Mouse (Mus musculus): Measurements from ENCODE around the gene Gpx5.

The Gpx5 gene

GRCm38 (mm10) chr13:21279076-21279475 is 13.5 kb downstream of the Gpx5 start:
- peaks cover 4% of the 10 kb centered on the region; the same call in 1 of the 2 replicates for H3K27me3 ChIP-seq (ENCODE audit: control insufficient read depth, insufficient read depth, low read length, poor library complexity, severe bottlenecking)
- no peaks in the 10 kb centered on the region for H3K36me3 ChIP-seq (ENCODE audit: control insufficient read depth, insufficient read depth, low read length, poor library complexity, severe bottlenecking)
- no peak for DNase-seq (ENCODE audit: low read depth, low spot score)

GRCm38 (mm10) chr13:21276551-21276950 is 16.0 kb downstream of the Gpx5 start:
- H3K36me3 ChIP-seq (ENCODE audit: control insufficient read depth, insufficient read depth, low read length, poor library complexity, severe bottlenecking) = no peaks in the 10 kb centered on the region
- DNase-seq (ENCODE audit: low read depth, low spot score) = no peak
- peaks cover 4% of the 10 kb centered on the region; the same call in 1 of the 2 replicates for H3K27me3 ChIP-seq (ENCODE audit: control insufficient read depth, insufficient read depth, low read length, poor library complexity, severe bottlenecking)

GRCm38 (mm10) chr13:21275815-21276550 is 16.5 kb downstream of the Gpx5 start:
- Histone ChIP-seq H3K27me3 (ENCODE audit: control insufficient read depth, insufficient read depth, low read length, poor library complexity, severe bottlenecking) (peaks cover 4% of the 10 kb centered on the region; the same call in 1 of the 2 replicates), H3K36me3 (ENCODE audit: control insufficient read depth, insufficient read depth, low read length, poor library complexity, severe bottlenecking) (no peaks in the 10 kb centered on the region)
- peak; percentile 25 for DNase-seq (ENCODE audit: low read depth, low spot score)

- H3K27me3 ChIP-seq (ENCODE audit: control insufficient read depth, insufficient read depth, low read length, poor library complexity, severe bottlenecking) = peaks cover 4% of the 10 kb centered on the region
- H3K36me3 ChIP-seq (ENCODE audit: control insufficient read depth, insufficient read depth, low read length, poor library complexity, severe bottlenecking) = no peaks in the 10 kb centered on the region
- peak; percentile 18 for DNase-seq (ENCODE audit: low read depth, low spot score)
Measured at GRCm38 (mm10) chr13:21275021-21275814, 17.3 kb downstream of the Gpx5 start.

GRCm38 (mm10) chr13:21268262-21268661 is 24.3 kb downstream of the Gpx5 start:
- no peak for DNase-seq (ENCODE audit: low read depth, low spot score)
- Histone ChIP-seq H3K27me3 (ENCODE audit: control insufficient read depth, insufficient read depth, low read length, poor library complexity, severe bottlenecking) (no peaks in the 10 kb centered on the region; the same call in none of the 2 replicates), H3K36me3 (ENCODE audit: control insufficient read depth, insufficient read depth, low read length, poor library complexity, severe bottlenecking) (no peaks in the 10 kb centered on the region)

GRCm38 (mm10) chr13:21267541-21267940 is 25.0 kb downstream of the Gpx5 start:
- Histone ChIP-seq H3K36me3 (ENCODE audit: control insufficient read depth, insufficient read depth, low read length, poor library complexity, severe bottlenecking) (no peaks in the 10 kb centered on the region), H3K27me3 (ENCODE audit: control insufficient read depth, insufficient read depth, low read length, poor library complexity, severe bottlenecking) (no peaks in the 10 kb centered on the region; the same call in none of the 2 replicates)
- no peak for DNase-seq (ENCODE audit: low read depth, low spot score)

GRCm38 (mm10) chr13:21265736-21266135 is 26.8 kb downstream of the Gpx5 start:
- H3K27me3 ChIP-seq (ENCODE audit: control insufficient read depth, insufficient read depth, low read length, poor library complexity, severe bottlenecking) = no peaks in the 10 kb centered on the region; the same call in none of the 2 replicates

GRCm38 (mm10) chr13:21264366-21264765 is 28.2 kb downstream of the Gpx5 start:
- no peak for DNase-seq (ENCODE audit: low read depth, low spot score)
- Histone ChIP-seq H3K36me3 (ENCODE audit: control insufficient read depth, insufficient read depth, low read length, poor library complexity, severe bottlenecking) (no peaks in the 10 kb centered on the region; the same call in 1 of the 2 replicates), H3K27me3 (ENCODE audit: control insufficient read depth, insufficient read depth, low read length, poor library complexity, severe bottlenecking) (no peaks in the 10 kb centered on the region; the same call in none of the 2 replicates)

More at GRCm38 (mm10) chr13:21265736-21266135, 26.8 kb downstream of the Gpx5 start:
- DNase-seq (ENCODE audit: low read depth, low spot score) = no peak
- H3K36me3 ChIP-seq (ENCODE audit: control insufficient read depth, insufficient read depth, low read length, poor library complexity, severe bottlenecking) = no peaks in the 10 kb centered on the region; the same call in 1 of the 2 replicates

GRCm38 (mm10) chr13:21263910-21264309 is 28.6 kb downstream of the Gpx5 start:
- H3K27me3 ChIP-seq (ENCODE audit: control insufficient read depth, insufficient read depth, low read length, poor library complexity, severe bottlenecking) = peaks cover 2% of the 10 kb centered on the region
- no peak for DNase-seq (ENCODE audit: low read depth, low spot score)
- H3K36me3 ChIP-seq (ENCODE audit: control insufficient read depth, insufficient read depth, low read length, poor library complexity, severe bottlenecking) = no peaks in the 10 kb centered on the region; the same call in 1 of the 2 replicates

- no peaks in the 10 kb centered on the region; the same call in 1 of the 2 replicates for H3K36me3 ChIP-seq (ENCODE audit: control insufficient read depth, insufficient read depth, low read length, poor library complexity, severe bottlenecking)
- H3K27me3 ChIP-seq (ENCODE audit: control insufficient read depth, insufficient read depth, low read length, poor library complexity, severe bottlenecking) = peaks cover 2% of the 10 kb centered on the region; the same call in 1 of the 2 replicates
- DNase-seq (ENCODE audit: low read depth, low spot score) = no peak
Measured at GRCm38 (mm10) chr13:21262787-21263461, 29.6 kb downstream of the Gpx5 start.

- Histone ChIP-seq H3K27me3 (ENCODE audit: control insufficient read depth, insufficient read depth, low read length, poor library complexity, severe bottlenecking) (peaks cover 2% of the 10 kb centered on the region; the same call in 1 of the 2 replicates), H3K36me3 (ENCODE audit: control insufficient read depth, insufficient read depth, low read length, poor library complexity, severe bottlenecking) (no peaks in the 10 kb centered on the region; the same call in 1 of the 2 replicates)
- no peak for DNase-seq (ENCODE audit: low read depth, low spot score)
Measured at GRCm38 (mm10) chr13:21260289-21260688, 32.2 kb downstream of the Gpx5 start.

GRCm38 (mm10) chr13:21259677-21260113 is 32.8 kb downstream of the Gpx5 start:
- DNase-seq (ENCODE audit: low read depth, low spot score) = no peak

GRCm38 (mm10) chr13:21259171-21259631 is 33.3 kb downstream of the Gpx5 start:
- H3K36me3 ChIP-seq (ENCODE audit: control insufficient read depth, insufficient read depth, low read length, poor library complexity, severe bottlenecking) = no peaks in the 10 kb centered on the region; the same call in 1 of the 2 replicates
- DNase-seq (ENCODE audit: low read depth, low spot score) = no peak

More at GRCm38 (mm10) chr13:21259677-21260113, 32.8 kb downstream of the Gpx5 start:
- H3K36me3 ChIP-seq (ENCODE audit: control insufficient read depth, insufficient read depth, low read length, poor library complexity, severe bottlenecking) = no peaks in the 10 kb centered on the region; the same call in 1 of the 2 replicates
- peaks cover 2% of the 10 kb centered on the region; the same call in 1 of the 2 replicates for H3K27me3 ChIP-seq (ENCODE audit: control insufficient read depth, insufficient read depth, low read length, poor library complexity, severe bottlenecking)

GRCm38 (mm10) chr13:21258524-21258923 is 34.0 kb downstream of the Gpx5 start:
- DNase-seq (ENCODE audit: low read depth, low spot score) = no peak
- Histone ChIP-seq H3K36me3 (ENCODE audit: control insufficient read depth, insufficient read depth, low read length, poor library complexity, severe bottlenecking) (no peaks in the 10 kb centered on the region; the same call in 1 of the 2 replicates), H3K27me3 (ENCODE audit: control insufficient read depth, insufficient read depth, low read length, poor library complexity, severe bottlenecking) (0 out of 2 replicates have a peak, but pooled peaks cover 2% of the 10 kb centered on the region)

More at GRCm38 (mm10) chr13:21259171-21259631, 33.3 kb downstream of the Gpx5 start:
- peaks cover 2% of the 10 kb centered on the region; the same call in 1 of the 2 replicates for H3K27me3 ChIP-seq (ENCODE audit: control insufficient read depth, insufficient read depth, low read length, poor library complexity, severe bottlenecking)

Measured in splenic B cell, adult 2 months (primary cell).